Comparison of ENCODE assay signal across 26 mouse cellular contexts in genomic region chr11:83735881-83736280, GRCm38 (mm10). TPM values are rescaled to one million over a fixed set of nuclear protein-coding genes. Genes with fewer than 3 reads are reported as not detected.
DNase-seq lines count a peak whose midpoint lies in the region; ATAC-seq and TF ChIP-seq lines count a peak whose summit lies in the region.
"Had no signal": no experiment of that assay in that cellular context is flagged by ENCODE, and none has a peak within 500 bp of the region (broad histone marks: within the 10 kb centered on the region; RNA-seq: fewer than 3 reads in every experiment).

No protein-coding gene starts in this region.

- H3K36me3 ChIP-seq in intestine, embryonic 14.5 days (ENCODE audit: control insufficient read depth, insufficient read depth, low read length) = no peaks in the 10 kb centered on the region
- no peaks in the 10 kb centered on the region for H3K36me3 ChIP-seq in intestine, postnatal 0 days (ENCODE audit: control insufficient read depth, insufficient read depth)
- no peaks in the 10 kb centered on the region for H3K36me3 ChIP-seq in forebrain, embryonic 13.5 days (ENCODE audit: poor library complexity, severe bottlenecking)
- H3K36me3 ChIP-seq: embryonic facial prominence, embryonic 10.5 days; embryonic facial prominence, embryonic 12.5 days had no signal

- H3K4me2 ChIP-seq in intestine, embryonic 14.5 days (ENCODE audit: low read length) = no peak overlapping the region
- H3K4me2 ChIP-seq in intestine, postnatal 0 days (replicated peaks; ENCODE audit: low read depth) = no peak overlapping the region
- no peak overlapping the region for H3K4me2 ChIP-seq in forebrain, embryonic 13.5 days
- H3K4me2 ChIP-seq: embryonic facial prominence, embryonic 12.5 days had no signal

- no peak overlapping the region for H3K9ac ChIP-seq in intestine, embryonic 14.5 days (ENCODE audit: low read length)
- no peak overlapping the region for H3K9ac ChIP-seq in intestine, postnatal 0 days (ENCODE audit: low read depth, low read length)
- no peak overlapping the region for H3K9ac ChIP-seq in forebrain, embryonic 13.5 days
- H3K9ac ChIP-seq: embryonic facial prominence, embryonic 12.5 days had no signal

- ATAC-seq in intestine, embryonic 14.5 days (replicated peaks; ENCODE audit: low FRiP score, low TSS enrichment, low read depth) = no peak
- no peak for ATAC-seq in intestine, postnatal 0 days
- ATAC-seq in granulocyte monocyte progenitor cell, adult 5-6 weeks (replicated peaks; ENCODE audit: poor library complexity, severe bottlenecking) = peak; percentile 38; the same call in 1 of the 2 replicates
- 0 out of 2 replicates have a peak, but pooled peaks have one; percentile 29 for ATAC-seq in monocyte, adult 5-6 weeks (replicated peaks; ENCODE audit: insufficient number of reproducible peaks, low FRiP score, low TSS enrichment, poor library complexity, severe bottlenecking)
- no peak for ATAC-seq in forebrain, embryonic 13.5 days
- ATAC-seq: forebrain, embryonic 14.5 days; forebrain, embryonic 16.5 days had no signal

- no peaks in the 10 kb centered on the region for H3K4me1 ChIP-seq in intestine, embryonic 14.5 days (replicated peaks; ENCODE audit: control insufficient read depth, insufficient read depth, low read length)
- no peaks in the 10 kb centered on the region for H3K4me1 ChIP-seq in intestine, postnatal 0 days (replicated peaks; ENCODE audit: control insufficient read depth, insufficient read depth, low read length)
- no peaks in the 10 kb centered on the region for H3K4me1 ChIP-seq in forebrain, embryonic 13.5 days
- H3K4me1 ChIP-seq: embryonic facial prominence, embryonic 10.5 days; embryonic facial prominence, embryonic 12.5 days had no signal

- no peaks in the 10 kb centered on the region for H3K9me3 ChIP-seq in intestine, embryonic 14.5 days (ENCODE audit: control insufficient read depth, low read length)
- H3K9me3 ChIP-seq in intestine, postnatal 0 days (ENCODE audit: control insufficient read depth) = no peaks in the 10 kb centered on the region
- H3K9me3 ChIP-seq in forebrain, embryonic 13.5 days (replicated peaks) = peaks cover 4% of the 10 kb centered on the region; the same call in 1 of the 2 replicates
- H3K9me3 ChIP-seq: embryonic facial prominence, embryonic 10.5 days; embryonic facial prominence, embryonic 12.5 days had no signal

- no peaks in the 10 kb centered on the region for H3K27me3 ChIP-seq in intestine, embryonic 14.5 days (replicated peaks; ENCODE audit: control insufficient read depth, insufficient read depth, low read length)
- H3K27me3 ChIP-seq in intestine, postnatal 0 days (replicated peaks; ENCODE audit: control insufficient read depth, insufficient read depth, low read length) = no peaks in the 10 kb centered on the region
- H3K27me3 ChIP-seq in forebrain, embryonic 13.5 days = peaks cover 4% of the 10 kb centered on the region; the same call in 1 of the 2 replicates

- no peak overlapping the region for H3K4me3 ChIP-seq in intestine, embryonic 14.5 days (ENCODE audit: low read depth, low read length)
- no peak overlapping the region for H3K4me3 ChIP-seq in intestine, postnatal 0 days (ENCODE audit: low read depth, low read length)
- H3K4me3 ChIP-seq in forebrain, embryonic 13.5 days = no peak overlapping the region
- H3K4me3 ChIP-seq: embryonic facial prominence, embryonic 10.5 days; embryonic facial prominence, embryonic 12.5 days had no signal

- no peak for TF ChIP-seq CTCF in intestine, postnatal 0 days (IDR thresholded peaks at IDR 0.05; ENCODE audit: low read depth)

- WGBS in intestine, embryonic 14.5 days = 74% methylated on average over 2 of the region's 2 CpGs
- WGBS in intestine, postnatal 0 days = 63% methylated on average over 2 of the region's 2 CpGs
- 79% methylated on average over 2 of the region's 2 CpGs for WGBS in forebrain, embryonic 13.5 days

- DNase-seq in intestine, embryonic 14.5 days (ENCODE audit: low spot score) = peak; percentile 12
- no peak for DNase-seq in layer of hippocampus, adult 8-10 months (ENCODE audit: low spot score in 2 of 2)
- DNase-seq: adrenal gland, adult 2 months; adrenal gland, postnatal 10 days; adrenal gland, postnatal 25 days; cerebellum, adult 11 months; cerebellum, adult 18-20 months; cerebellum, adult 8-10 months; cerebellum, adult 9-11 months; cerebellum, postnatal 14 days; cerebellum, postnatal 36 days had no signal

- H3K27ac ChIP-seq in intestine, embryonic 14.5 days (ENCODE audit: low read depth) = no peak overlapping the region
- no peak overlapping the region for H3K27ac ChIP-seq in intestine, postnatal 0 days (ENCODE audit: low read depth, low read length)
- no peak overlapping the region for H3K27ac ChIP-seq in forebrain, embryonic 13.5 days
- H3K27ac ChIP-seq: embryonic facial prominence, embryonic 10.5 days; embryonic facial prominence, embryonic 12.5 days had no signal

RNA-seq across cellular contexts. Expression of gene Wfdc21, which starts 10.9 kb away (rescaled TPM):
- 0.65 TPM in 1 of 2 replicates, not detected in the other for polyA plus RNA-seq in intestine, embryonic 14.5 days (2014; fragmentation: Nextera tagmentation; extraction: Ambion mirVana)
- polyA plus RNA-seq in intestine, postnatal 0 days (2015; fragmentation: Nextera tagmentation; extraction: Ambion mirVana) = not detected in 2 replicates
- 15.7 and 47.5 TPM in 2 replicates for total RNA-seq in granulocyte monocyte progenitor cell, adult 5-6 weeks (2014; fragmentation: Nextera tagmentation)
- total RNA-seq in granulocyte monocyte progenitor cell, adult 5-6 weeks (2017) = 28.0 and 70.7 TPM in 2 replicates
- 0.95 TPM in 1 of 3 replicates, not detected in the others for total RNA-seq in monocyte, adult 5-6 weeks (2017)
- polyA plus RNA-seq in forebrain, embryonic 13.5 days (2015; fragmentation: Nextera tagmentation; extraction: Ambion mirVana) = not detected in 2 replicates
- not detected for total RNA-seq in layer of hippocampus, adult 8-10 months (2022)
- total RNA-seq: adrenal gland, postnatal 25 days; ES-E14; MEL had no signal
- polyA plus RNA-seq: brain, embryonic 14.5 days; C2C12; cortical plate, adult 2 months; embryonic facial prominence, embryonic 10.5 days; embryonic facial prominence, embryonic 12.5 days; forebrain, embryonic 11.5 days; forebrain, embryonic 14.5 days; forebrain, embryonic 16.5 days had no signal

RNA-seq across cellular contexts. Expression of gene Heatr6, which starts 17.6 kb away (rescaled TPM):
- 24.0 and 28.4 TPM in 2 replicates for polyA plus RNA-seq in intestine, embryonic 14.5 days (2014; fragmentation: Nextera tagmentation; extraction: Ambion mirVana)
- 7.7 and 11.5 TPM in 2 replicates for polyA plus RNA-seq in intestine, postnatal 0 days (2015; fragmentation: Nextera tagmentation; extraction: Ambion mirVana)
- total RNA-seq in granulocyte monocyte progenitor cell, adult 5-6 weeks (2014; fragmentation: Nextera tagmentation) = 10.4 and 30.5 TPM in 2 replicates
- 8.9 and 17.8 TPM in 2 replicates for total RNA-seq in granulocyte monocyte progenitor cell, adult 5-6 weeks (2017)
- 12.9 to 19.4 TPM (median 16.7 TPM) in 3 replicates for total RNA-seq in monocyte, adult 5-6 weeks (2017)
- polyA plus RNA-seq in forebrain, embryonic 13.5 days (2015; fragmentation: Nextera tagmentation; extraction: Ambion mirVana) = 39.1 and 40.6 TPM in 2 replicates
- total RNA-seq in layer of hippocampus, adult 8-10 months (2022) = 10 to 100 TPM; 16.7 to 22.0 (median 19.9) TPM

RNA-seq across cellular contexts. Expression of gene Wfdc18, which starts 27.1 kb away (rescaled TPM):
- polyA plus RNA-seq in intestine, embryonic 14.5 days (2014; fragmentation: Nextera tagmentation; extraction: Ambion mirVana) = not detected in 2 replicates
- 1.1 and 3.2 TPM in 2 replicates for polyA plus RNA-seq in intestine, postnatal 0 days (2015; fragmentation: Nextera tagmentation; extraction: Ambion mirVana)
- not detected in 2 replicates for total RNA-seq in granulocyte monocyte progenitor cell, adult 5-6 weeks (2014; fragmentation: Nextera tagmentation)
- not detected in 2 replicates for total RNA-seq in granulocyte monocyte progenitor cell, adult 5-6 weeks (2017)
- total RNA-seq in monocyte, adult 5-6 weeks (2017) = 4.7 TPM in 1 of 3 replicates, not detected in the others
- polyA plus RNA-seq in forebrain, embryonic 13.5 days (2015; fragmentation: Nextera tagmentation; extraction: Ambion mirVana) = not detected in 2 replicates
- total RNA-seq in layer of hippocampus, adult 8-10 months (2022) = not detected
- total RNA-seq: adrenal gland, adult 2 months; adrenal gland, postnatal 10 days; adrenal gland, postnatal 25 days; adrenal gland, postnatal 4 days; ES-E14; MEL had no signal
- polyA plus RNA-seq: adrenal gland, adult 2 months; brain, embryonic 14.5 days; C2C12; embryonic facial prominence, embryonic 10.5 days; embryonic facial prominence, embryonic 12.5 days; forebrain, embryonic 11.5 days; forebrain, embryonic 14.5 days; forebrain, embryonic 16.5 days had no signal

RNA-seq across cellular contexts. Expression of gene Wfdc17, which starts 32.1 kb away (rescaled TPM):
- polyA plus RNA-seq in intestine, embryonic 14.5 days (2014; fragmentation: Nextera tagmentation; extraction: Ambion mirVana) = 0.50 and 2.6 TPM in 2 replicates
- polyA plus RNA-seq in intestine, postnatal 0 days (2015; fragmentation: Nextera tagmentation; extraction: Ambion mirVana) = 5.6 and 7.5 TPM in 2 replicates
- total RNA-seq in granulocyte monocyte progenitor cell, adult 5-6 weeks (2014; fragmentation: Nextera tagmentation) = 8.9 TPM in 1 of 2 replicates, not detected in the other
- 1.2 TPM in 1 of 2 replicates, not detected in the other for total RNA-seq in granulocyte monocyte progenitor cell, adult 5-6 weeks (2017)
- 8.1 to 15.4 TPM (median 14.2 TPM) in 3 replicates for total RNA-seq in monocyte, adult 5-6 weeks (2017)
- not detected in 2 replicates for polyA plus RNA-seq in forebrain, embryonic 13.5 days (2015; fragmentation: Nextera tagmentation; extraction: Ambion mirVana)
- 1 to 10 TPM in 2 of 4 experiments, not detected in 2; 2.3 to 2.4 TPM for total RNA-seq in layer of hippocampus, adult 8-10 months (2022)
- total RNA-seq: ES-E14, MEL had no signal
- polyA plus RNA-seq: brain, embryonic 14.5 days; C2C12; embryonic facial prominence, embryonic 12.5 days; forebrain, embryonic 14.5 days; forebrain, embryonic 16.5 days had no signal

Comparison
In these comparisons a context has a peak if more than half of its experiments do, and no peak if none do; other contexts are left out.
1. ATAC-seq: peak in granulocyte monocyte progenitor cell, adult 5-6 weeks (single experiment) and monocyte, adult 5-6 weeks (single experiment); none in intestine, embryonic 14.5 days (single experiment), intestine, postnatal 0 days (single experiment) and forebrain, embryonic 13.5 days (single experiment).